Mouse (Mus musculus) monocyte, adult 2 months (primary cell): ENCODE results near the gene Dido1.

Experiments
- DNase-seq, 2 experiments: peaks; one replicate each; pipeline ENCODE4 v3.0.0; 2022; ENCODE audit warnings: low spot score in 2 of 2, low read depth in 1 of 2

Dido1 gene

DNA sequence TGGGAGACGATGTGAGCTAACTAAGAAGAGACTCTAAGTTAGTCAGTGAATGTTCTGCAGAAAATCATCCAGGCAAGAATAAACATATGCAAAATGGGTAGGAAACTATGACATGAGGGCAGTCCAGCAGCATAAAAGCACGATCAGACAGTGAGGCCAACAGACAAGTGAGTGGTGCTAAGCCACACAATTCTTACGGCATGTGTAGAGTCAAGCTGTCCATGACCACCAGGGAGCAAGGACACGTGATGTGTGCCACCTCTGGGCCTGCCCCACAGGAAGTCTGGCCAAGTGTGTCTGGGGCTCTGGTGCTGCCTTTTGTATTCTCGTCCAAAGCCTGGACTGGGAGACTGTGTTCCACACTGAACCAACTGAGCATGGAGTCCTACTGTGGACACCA, 20.0 kb downstream of the Dido1 start:
- no peak for DNase-seq

DNA sequence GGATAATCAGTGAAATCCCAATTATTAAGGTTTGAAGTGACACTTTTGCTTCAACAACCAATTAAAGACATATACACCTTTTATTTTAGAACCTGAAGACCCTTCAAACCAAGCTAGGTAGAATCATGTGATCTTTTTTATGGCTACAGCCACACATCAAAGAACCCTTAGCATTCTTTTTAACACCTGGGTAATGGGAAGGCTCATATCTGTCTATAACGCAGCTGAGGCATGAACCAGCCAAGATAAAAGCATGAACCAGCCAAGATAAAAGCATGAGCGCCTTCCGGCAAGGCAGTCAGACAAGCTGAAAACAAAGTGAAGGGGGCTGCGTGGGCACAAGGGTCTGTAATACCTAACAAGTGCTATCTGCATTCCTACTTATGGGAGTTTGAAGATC, 25.8 kb downstream of the Dido1 start:
- DNase-seq = no peak

DNA sequence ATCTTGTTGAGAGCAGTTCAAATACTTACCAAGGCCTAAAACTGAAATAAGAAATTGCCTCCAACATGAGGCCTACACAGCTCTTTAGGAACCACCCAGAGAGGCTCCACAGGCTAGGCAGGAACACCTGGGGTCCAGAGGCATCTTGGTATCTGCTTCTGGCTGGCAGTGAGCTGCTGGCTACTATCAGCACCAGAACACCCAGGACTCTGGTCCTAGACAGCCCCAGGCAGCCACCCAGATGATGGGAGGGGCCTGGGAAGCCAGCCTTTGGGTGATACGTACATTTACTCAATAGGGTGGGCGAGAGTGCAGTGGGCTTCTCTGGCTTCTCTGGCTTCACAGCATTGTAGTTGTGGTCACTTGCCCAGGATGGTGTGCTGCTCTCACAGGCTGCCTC, 26.3 kb downstream of the Dido1 start:
- DNase-seq = no peak

DNA sequence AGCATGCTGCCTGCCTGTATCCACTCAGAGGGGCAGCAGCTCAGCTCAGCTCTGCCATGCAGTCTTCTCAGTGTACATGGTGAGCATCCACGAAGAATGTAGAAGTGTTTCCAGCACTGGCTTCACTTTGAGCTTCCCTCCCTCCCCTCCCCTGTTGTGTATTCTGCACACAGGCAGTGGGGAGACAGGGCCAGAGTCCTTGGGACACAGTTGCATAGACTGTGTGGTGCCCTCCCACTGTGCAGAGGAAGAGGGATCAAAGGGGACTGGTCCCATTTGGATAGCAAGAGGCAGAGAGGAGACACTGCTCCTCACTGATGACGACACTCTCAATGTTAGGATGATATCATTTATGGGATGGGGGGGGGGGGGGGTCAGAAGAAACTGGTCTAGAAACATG, 28.6 kb downstream of the Dido1 start:
- no peak for DNase-seq

DNA sequence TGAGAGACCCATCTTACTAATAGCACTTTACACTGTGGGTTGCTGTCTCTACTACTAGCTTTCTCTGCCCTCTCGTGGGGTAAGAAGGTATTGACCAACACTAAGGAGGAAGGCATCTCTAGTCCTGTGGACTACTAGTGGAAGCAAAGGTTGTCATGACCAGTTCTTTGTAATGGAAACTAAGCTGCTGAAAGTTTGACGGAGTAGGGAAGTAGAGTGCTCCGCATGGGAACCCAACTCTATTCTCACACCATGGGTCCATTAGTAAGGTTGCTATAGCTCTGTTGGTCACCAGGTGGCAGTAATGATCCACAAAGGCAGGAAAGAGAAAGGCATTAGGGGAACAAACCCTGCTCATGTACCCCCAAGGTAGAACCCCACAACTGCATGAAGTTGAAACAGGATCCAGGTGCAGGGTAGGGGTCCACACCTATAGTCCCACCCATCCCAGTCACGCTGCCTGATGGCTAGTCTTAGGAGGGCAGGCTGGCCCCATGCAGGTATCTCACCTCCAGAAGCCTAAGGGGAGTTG, 31.1 kb downstream of the Dido1 start:
- peak in 1 of 2 experiments; percentile 61 for DNase-seq

DNA sequence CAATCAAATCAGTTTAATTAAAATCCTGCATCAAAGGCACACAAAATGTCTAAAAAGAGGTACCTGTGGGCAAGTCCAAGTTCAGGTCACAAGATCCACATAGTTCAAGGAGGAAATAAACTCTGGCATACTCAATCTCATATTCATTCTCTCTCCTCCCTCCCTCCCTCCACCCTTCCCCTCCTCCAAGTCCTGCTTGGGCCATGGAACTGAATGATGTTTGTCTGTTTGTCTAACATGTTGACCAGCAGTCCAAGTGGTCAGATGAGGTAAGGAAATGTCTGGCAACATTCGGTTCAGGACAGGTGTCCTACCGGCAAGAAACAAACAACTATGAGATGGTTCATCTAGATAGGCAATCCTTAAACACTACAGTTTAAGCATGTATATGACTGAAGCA, 33.1 kb downstream of the Dido1 start:
- DNase-seq = no peak

DNA sequence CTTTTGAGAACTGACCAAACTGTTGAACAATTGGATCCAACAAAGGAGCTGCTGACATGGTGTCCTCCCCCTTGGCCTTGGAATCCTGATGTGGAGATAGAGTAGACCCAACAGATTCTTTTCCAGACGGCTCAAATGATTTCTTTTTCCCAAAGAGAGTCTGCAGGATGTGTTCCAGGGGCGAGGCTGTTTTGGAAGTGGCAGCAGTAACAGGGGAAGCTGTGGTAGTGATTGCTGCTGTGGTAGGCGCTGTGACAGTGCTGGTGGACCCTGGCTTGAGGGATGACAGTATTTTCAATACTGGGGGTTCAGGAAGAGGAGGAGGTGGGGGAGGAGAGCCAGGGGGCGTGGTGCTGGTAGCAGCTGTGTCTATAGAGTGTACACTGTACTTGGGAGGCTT, 47.8 kb downstream of the Dido1 start:
- DNase-seq = no peak

DNA sequence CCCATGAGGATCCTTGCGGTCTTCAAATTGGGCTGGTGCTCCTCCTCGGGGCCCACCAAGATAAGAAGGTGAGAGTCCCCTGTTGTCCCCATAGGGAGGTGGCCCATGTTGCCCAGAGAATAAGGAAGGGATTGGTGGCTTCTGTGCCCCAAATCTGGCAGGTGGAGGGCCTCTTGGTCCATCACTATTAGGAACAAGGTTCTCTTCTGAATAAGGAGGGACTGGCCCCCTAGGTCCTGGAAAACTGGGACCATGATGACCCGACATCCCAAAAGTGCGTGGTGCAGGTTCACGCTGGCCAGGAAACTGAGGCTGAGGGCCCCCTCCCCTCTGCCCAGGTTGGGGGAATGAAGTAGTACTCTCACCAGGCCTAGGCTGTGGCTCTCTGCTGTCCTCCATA, 49.3 kb downstream of the Dido1 start:
- DNase-seq = no peak

DNA sequence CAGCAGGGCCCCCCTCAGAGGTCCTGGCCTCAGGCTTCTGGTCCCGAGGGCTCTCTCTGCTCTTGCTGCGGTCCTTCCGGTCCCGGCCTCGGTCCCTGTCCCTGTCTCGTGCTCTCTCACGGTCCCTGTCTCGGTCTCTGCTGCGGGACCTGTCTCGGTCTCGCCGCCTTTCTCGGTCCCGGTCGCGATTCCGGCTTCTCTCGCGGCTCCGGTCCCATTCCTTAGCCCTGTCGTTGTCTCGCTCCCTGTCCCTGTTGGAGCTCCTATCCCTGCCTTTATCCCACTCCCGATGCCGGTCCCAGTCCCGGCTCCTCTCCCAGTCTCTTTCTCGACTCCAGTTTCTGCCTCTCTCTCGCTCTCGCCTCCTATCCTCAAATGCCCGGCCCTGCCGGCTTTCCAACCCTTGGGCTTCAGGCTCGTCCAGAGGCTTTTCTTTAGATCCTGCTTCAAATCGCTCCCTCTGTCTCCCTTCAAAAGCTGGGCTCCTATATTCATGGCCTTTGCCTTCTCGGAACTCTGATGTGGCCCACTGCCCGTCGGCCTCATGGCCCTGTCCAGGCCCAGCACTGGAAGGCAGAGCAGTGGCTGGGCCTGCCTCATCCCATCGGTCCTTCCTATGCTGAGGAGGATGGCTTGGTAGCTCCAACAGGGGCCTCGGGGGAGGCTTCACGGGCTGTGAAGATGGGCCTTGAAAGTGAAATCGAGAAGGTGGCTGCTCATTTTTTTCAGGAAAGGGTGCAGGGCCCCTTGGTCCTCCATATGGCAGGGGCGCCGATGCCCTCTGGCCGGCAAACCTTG, 50.2 kb downstream of the Dido1 start:
- no peak for DNase-seq

DNA sequence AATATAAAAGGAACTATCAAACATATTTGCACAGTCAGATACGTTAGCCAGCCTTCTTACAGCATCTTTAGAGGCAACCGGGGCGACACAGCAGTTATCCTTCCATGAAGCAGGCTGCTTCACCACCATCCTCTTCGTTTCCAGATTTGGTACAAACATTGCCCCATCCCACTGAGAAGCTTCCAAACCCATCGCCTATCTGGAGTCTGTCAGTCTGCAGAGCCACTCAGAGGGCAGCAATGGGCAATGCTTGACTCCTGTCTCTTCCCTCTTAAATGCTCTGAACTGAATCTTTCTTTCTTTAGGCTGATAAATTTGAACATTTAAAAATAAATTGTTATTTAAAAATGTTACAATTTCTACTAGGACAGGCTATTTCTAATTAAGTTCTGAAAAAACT, 51.4 kb downstream of the Dido1 start:
- DNase-seq = no peak

DNA sequence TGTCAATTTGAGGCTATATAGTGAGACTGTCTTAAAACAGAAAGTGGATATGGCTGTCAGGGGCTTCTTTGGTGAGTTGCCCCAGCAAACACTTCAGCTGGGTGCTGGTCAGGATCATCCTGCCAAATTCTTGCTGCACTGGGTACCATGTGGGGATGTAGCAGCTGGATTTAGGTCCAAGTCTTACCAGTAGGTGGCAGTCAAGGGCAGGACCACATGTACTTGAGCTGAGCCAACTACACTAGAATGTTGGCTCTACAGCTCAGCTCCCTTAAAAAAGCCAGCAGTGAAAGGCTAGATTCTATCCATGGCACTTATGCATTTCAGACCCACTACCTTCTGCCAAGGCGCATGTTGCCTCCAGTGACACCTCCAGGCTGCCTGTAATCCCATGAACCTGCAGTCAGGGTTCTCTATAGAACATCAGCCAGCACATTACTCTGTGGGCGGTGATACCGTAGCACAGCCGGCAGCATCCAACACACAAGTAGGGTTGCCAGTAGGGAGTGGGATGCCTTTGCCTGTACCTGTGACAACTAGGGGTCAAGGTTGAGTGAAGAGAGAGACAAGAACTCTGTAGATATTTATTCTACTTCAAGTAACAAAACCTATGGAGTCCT, 52.3 kb downstream of the Dido1 start:
- DNase-seq = peak in 1 of 2 experiments; percentile 23

DNA sequence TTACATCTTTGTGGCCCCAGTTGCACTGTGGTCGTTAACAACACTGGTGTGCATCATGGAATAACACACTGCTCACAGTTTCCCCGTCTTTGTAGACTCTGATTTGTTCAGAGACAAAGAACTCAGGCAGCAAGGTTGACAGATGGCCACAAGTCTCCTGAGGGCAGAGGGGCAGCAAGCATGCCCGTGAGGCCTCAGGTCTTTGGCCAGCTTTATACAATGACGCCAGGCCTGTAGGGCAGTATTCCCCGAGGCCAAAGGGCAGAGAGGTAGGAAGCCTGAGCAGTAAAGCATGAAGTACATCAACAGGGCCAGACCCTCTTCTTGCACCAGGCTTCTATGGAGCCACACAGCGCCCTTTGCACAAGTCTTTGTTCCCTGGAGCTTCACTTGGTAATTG, 54.6 kb downstream of the Dido1 start:
- no peak for DNase-seq

DNA sequence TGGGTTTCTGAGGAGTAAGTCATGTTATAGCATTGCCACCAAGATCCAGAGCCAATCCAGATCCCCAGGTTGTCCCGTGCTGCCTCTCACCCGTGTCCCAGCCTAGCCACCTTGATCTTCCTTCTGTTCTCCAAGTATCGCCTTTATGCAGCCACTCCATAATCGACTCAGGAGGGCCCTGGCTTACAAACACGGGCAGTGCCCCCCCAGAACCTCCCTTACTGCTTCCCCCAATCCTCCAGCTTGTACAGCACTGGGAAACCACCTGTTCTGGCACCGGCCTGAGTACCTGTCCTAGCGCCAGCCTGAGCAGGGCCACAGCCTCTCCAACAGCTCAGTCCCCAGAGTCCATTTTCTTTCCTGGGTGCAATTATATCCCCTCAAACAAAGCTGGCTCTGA, 55.1 kb downstream of the Dido1 start:
- no peak for DNase-seq

DNA sequence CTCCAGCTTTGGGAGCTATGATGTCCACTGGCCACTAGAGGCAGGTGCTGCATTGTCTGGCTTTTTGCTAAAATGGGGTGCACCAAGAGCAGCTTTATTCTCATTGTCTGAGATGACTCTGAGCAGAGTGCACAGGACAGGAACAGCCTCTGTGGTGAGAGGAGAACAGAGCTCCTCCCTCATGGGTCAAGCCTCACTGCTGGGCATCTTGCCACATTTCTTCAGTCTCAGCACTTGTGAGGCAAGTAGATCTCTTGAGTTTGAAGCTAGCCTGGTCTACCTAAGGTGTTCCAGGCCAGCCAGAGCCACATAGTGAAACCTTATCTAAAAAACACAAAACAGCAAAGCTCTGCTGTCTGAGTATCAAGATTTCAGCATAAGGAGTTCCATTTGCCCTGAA, 63.0 kb downstream of the Dido1 start:
- DNase-seq = no peak

DNA sequence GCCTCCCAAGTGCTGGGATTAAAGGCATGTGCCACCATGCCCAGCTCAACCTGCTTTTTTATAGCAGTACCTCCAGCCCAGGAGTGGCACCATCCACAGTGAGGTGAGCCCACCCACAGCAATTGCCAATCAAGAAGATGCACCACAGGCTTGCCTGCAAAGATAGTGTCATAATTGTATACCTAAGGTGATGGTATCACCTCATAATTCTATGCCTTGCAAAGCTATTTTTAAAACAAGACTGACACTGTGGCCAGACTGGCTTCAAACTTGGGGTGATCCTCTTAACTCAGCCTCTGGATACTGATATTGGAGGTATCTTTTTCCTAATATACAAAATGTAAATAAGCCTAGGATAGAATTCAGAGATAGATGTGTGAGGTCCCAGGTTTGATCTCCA, 66.2 kb downstream of the Dido1 start:
- no peak for DNase-seq

DNA sequence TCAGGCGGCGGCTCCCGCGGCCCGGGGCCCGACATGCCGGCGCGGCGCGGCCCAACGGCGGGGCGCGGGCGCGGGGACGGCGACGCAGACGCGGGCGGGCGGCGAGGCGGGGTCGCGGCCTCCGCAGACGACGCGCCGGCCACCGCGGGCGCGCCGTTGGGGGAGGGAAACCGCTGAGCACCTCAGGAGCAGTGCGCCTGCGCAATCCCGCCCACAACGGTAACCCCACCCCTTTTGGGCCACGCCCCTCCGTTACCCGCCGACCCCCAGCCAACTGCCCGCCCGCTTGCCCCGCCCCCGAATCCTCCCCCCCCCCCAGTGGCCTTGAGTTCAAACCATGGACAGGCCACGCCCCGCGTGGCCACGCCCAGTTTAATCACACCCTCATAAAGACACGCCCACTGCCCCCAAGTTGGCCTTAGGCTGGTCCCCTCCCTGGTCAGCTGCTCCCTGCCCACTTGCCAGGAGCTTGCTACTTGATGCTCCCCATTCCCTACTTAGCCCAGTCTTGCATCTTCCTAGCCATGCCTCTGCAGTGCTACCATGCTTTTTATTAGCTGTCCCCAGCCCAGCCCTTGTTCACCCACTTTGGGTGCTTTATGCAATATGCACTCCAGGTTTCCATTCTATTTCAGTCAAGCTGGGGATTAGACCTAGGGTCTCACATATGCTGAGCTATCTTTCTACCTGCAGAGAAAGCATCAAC, 67.1 kb downstream of the Dido1 start, which contains the start of gene Tcfl5:
Tcfl5 (minus strand) TSS at position 154 of the 706 bp plus-strand sequence.
- DNase-seq = no peak

DNA sequence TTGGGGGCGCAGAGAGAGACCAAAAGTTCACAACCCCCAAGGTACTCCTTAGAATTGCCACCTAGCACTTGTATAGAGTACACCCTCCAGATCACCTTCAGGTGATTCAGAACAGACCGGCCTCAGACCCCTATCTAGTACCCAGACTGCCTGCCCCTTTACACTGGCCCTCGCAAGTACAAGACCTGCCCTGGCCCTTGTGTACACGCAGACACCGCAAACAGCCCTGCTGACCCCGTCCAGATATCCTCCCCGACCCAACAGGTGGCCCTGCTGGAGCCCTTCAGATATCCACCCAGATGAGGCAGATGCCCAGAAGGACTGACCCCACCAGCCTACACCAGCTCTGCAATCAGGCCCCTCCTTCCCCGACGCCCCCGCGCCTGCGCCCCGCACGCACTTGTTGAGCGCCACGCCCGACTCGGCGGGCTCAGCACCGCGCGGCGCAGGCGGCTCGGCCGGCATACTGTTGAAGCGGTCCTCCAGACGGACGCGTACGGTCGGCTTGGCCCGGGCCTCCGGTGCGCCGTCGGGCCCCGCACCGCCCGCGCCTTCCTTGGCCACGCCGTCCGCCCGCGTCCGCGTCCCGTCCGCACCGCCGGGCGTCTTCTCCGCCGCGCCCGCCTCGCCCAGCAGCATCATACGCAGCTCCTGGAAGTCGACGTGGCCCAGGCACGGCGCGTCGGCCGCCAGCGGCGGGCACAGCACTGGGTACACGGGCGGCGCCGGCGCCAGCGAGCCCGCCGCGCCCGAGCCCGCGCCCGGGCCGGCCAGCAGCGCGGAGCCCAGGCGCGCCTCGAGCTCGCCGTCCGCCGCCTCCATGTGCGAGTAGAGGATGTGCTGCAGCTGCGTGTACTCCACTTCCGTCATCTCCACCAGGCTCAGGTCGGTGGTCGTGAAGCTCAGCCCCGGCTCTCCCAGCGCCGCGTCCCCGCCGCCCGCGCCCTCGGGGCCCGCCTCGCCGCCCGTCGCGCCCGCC, 67.9 kb downstream of the Dido1 start:
- DNase-seq = no peak

DNA sequence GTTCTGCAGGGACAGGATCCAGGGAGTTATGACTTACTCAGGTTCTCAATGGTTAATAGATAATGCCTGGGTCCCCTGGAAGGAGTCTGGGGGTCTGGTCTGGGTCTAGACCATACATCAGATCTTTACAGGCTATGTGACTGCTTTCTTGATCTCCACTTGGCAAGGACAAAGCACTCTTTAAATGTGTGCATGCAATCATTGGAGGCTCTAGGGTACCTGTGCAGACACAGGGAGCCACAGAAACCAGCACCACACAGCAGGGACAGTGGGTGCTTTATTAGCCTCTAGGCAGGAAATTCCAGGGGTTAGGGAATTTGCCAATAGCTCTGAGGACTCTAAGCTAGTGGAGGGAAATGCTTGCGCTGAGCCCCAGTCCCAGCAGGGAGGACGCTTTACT, 97.9 kb downstream of the Dido1 start:
- DNase-seq = no peak

DNA sequence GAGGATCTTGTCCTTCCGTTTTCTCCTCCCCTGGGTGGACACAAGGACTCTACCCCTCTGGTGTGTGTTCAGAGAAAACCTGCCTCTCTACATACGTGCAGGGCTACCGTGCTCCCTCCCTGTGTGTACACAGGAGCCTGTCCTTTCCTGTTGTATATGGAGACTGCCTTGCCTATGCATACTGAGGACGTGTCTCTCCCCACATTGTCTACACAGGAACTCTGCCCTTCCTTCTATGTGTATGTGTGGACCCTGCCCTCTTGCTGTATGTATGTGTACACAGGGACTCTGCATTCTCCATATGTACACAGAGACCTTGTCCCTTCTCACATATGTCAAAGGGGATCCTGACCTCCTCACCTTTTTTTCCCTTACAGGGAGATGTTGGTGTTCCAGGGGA, 99.5 kb downstream of the Dido1 start:
- DNase-seq = no peak
